Mouse (Mus musculus): ENCODE measurements at regions not wholly inside any gene's neighbourhood (a gene's known extent, or its start where the extent isn't known, plus 50 kb on each side); places are given as distances from the start of the nearest gene placed in this dataset.

DNA sequence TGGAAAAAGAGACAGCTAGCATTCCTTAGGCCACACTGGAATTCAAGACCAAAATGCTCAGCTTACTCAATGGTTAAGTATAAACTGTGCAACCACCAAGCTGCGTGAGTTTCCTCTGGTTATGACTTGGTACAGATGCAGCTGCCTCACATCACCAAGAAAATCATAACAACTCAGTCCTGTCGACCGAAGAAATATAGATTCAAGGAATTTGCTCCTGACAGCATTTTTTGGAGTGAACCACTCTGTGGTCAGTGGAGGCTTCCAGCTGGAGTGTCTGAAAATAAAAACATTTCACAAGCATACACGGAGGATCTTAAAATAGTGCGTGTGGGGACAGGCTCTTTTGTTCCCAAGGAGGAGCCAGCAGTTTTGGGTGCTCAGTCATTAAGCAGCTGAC lies 253.8 kb downstream of the Bckdhb start:
- no peak for DNase-seq

DNA sequence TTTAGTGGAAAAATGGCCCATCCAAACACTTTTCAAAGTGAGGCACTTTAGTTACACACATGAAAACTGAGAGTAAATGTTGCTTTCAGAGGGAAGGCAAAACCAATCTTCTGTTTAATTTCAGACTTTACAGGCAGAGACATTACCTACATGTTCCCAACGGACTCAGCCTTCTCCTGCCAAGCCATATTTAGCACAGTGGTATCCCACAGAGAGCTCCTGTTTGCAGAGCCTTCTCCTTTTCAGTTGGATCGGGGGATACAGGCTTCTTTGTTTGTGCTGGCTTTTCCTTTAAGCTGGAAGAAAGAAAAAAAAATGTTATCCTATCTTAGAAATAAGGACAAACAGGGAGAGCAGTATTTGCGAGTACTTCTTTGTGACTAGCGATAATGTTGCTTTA lies 254.3 kb downstream of the Bckdhb start:
- no peak for DNase-seq

DNA sequence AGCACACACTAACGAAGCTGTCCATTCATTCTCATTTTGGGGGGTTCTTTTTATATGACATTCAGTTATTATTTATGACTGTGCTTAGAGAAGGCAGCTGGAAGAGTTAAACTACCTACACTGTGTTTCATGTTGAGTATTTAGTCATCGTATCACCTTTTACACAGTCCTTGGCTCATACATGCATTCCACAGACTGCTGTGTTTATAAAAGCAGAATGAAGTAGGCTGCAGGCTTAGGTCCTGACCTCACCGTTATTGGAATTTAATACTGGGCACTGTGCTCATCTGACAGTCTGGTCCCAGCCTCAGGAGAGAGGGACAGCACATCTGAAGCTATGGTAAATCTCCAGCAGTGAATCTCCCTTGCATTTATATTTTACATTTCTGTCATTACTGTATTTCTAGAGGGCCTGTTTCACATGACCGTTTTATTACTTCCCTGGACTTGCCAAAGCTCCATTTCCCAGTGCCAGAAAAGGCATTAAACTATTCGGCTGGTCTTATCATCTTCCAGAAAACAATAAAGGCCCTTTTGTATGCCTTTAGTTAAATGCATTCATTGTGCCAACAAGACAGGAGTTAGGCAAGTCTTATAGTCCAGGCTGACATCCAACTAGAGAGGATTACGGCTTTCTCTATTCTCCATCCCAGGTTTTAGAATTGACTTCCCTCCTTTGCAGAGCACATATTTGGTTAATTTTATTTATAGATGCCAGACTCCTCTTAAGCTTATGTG lies 258.9 kb downstream of the Bckdhb start:
- DNase-seq: no peak

DNA sequence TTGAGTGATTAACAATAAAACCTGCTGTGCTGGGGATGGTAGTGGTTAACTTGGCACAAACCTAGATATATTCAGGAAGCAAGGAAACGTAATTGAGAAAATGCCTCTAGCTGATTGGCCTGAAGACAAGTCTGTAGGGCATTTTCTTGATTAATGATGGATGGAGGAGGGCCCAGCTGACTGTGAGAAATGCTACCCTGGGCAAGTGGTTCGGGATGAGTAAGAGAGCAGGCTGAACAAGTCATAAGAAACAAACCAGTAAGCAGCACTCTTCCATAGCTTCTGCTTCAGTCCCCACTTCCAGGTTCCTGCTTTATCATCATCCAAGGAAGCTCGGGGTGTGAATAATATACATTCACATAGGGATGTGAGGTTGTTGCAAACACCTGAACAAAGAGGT lies 262.6 kb downstream of the Bckdhb start:
- DNase-seq: no peak

DNA sequence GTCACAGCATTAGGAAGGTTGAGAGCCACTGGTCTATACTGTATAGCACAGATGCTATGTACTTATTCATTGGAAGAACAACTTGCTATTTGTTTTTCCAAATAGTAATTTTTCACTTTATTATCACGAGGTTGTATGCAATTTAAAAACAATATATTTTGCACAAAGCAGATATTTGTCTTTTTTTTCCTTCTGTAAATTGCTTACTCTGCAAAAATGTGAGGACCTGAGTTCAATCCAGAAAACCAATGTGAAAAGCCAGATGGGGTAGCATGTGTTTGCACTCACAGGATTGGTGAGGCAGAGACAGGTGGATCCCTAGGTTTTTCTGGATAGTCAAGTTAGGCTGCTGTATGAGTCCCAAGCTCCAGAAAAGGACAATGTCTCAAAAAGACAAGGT lies 268.5 kb downstream of the Bckdhb start:
- DNase-seq: no peak

DNA sequence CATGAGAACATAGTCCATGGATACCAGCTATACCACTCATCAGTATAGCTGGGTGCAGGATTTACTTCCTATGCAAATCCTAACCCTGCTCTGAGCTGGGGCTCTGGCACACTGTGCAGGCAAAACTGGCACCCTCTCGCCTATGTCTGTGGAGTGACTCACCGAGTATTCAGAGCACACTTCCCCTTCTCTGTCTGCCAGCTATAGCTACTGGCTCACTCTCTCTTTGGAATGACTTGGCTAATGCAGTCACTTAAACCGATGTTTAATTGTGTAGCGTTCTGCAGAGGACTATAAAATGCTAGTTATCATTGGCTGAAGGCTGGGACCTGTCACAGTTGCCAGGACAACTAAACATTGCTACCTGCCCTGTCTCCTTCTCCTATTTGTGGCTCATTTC lies 269.8 kb downstream of the Bckdhb start:
- DNase-seq: peak; percentile 3 to 8

DNA sequence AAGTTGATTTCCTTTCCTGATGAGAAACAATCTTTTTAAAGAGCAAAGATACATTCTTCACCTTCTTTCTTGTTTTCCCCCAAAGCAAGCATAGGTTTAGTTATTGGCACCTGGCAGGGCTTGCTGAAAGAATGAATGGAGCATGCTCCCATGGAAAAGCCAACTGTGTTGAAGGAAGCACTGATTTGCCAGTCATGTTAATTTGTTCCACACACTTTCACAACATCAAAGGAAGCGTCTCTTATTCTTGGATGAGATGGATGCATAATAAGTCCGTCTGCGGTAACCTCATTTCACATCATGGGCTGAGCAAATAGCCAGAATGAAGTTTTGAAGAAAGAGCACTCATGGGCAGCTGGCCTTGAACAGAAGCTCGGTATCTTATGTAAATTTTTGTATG lies 270.4 kb downstream of the Bckdhb start:
- no peak for DNase-seq

DNA sequence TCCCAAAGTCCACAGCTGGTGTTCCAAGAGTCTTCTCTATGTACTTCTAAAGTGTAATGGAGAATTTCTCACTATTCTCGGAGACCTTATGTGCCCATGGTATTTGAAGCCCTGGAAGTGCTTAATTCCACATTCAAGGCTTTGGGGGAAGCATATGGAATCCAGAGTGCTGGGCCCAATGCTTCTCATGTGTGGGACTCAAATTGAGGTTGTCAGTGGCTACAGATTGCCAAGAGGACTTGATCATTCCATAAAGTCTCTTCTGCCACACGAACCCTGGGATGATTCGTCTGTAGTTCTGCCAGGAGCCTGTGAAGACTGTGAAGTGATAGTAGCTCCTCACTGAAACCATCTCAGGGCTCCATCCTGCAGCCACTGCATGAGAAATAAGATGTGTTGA lies 275.3 kb downstream of the Bckdhb start:
- DNase-seq: no peak

DNA sequence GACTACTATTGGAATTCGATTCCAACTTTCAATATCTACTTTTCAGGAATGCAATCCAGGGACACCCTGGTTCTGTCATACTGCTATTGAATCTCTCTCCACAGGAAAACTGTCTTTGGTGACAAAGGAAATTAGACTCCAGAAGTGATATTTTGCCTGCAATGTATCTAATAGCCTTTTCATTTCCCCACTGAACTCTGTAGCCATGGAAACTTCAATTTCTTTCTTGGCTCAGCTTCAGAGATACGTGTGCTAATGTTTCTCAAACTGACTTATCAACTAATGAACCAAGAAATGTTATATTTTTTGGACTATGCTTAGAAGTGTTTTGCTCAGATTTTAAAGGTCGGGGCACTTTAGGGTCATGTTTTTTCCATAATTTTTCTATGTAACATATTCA lies 279.1 kb downstream of the Bckdhb start:
- no peak for DNase-seq

DNA sequence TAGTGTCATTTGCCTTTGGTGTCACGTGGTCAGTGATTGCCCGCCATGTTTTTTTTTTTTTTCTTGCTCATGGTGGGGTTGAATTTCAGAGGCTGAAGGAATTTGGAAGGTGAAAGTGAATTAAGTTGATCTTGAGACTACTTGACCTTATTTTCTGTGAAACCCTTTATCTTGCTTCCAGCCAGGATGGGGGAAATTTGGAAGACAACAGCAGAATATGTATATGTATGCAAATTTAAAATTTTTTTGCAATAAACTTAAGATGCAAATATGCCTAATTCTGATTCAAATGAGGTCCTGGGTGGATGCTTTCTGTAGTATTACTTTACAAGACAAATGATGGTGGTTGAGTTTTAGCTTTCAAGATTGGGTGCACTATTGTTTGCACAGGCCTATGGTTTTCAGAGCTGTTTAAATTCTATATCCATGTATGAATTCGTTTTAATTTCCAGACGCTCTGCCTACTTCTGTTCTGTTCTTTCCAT lies 315.6 kb downstream of the Bckdhb start:
- DNase-seq: no peak

DNA sequence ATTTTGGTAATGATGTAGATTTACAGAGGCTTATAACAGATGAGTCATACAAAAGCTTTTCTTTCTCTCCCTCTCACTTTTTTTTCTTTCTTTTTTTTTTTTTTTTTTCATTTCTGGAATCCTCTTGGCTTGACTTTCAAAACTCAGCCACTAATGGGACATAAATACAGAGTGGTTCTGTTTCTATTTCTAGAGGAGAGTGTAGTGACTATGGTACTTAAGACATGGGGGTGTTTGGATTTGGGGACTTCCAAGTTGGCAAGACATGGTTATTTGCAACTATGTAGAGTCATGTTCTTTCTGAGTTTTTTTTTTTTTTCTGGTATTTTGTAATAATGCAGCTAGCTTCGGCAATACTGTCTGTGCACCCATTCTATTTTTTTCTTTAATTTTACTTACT lies 324.8 kb downstream of the Bckdhb start:
- no peak for DNase-seq

DNA sequence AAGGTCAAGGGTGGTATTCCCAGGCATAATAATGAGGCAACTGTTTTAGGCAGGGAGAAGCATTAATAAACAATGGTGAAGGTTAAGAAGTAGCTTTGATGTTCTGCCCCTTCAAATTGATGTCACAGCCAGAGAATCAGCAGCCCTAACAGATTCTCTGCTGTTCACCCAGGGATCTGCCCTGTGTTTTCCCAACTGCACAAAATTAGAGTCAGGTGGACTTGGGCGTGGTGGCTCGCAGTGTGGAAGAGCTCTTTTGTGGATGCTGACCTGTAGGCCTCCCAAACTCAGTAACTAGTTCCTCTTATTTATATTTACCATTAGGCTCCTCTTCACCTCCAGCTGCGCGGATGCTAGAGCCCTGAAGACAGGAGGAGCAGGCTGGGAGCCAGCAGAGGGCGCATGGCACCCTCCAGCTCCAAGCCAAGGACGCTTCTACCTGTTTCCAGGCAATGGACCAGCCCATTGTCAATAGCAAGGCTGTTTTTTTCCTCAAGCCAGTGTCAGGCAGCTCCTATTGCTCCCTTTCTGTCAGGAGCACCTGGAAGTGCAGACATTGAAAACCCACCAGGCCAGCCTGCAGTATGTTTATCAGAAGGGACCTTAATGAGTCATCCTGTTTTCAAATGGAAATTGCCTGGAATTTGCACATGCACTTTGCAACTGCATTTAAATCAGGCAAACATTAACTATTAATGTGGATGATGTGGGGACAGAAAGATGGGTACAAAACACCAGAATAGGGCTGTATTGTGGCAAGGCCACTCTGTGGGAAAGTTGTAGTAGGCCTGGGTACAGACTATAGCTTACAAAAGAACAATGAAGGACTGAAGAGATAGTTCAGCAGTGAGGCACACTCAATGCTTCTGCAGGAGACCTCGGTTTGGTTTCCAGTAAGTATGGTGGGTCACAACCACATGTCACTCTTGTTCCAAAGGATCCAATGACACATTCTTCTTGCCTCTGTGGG lies 328.4 kb downstream of the Bckdhb start:
- DNase-seq: peak; percentile 55 to 63

DNA sequence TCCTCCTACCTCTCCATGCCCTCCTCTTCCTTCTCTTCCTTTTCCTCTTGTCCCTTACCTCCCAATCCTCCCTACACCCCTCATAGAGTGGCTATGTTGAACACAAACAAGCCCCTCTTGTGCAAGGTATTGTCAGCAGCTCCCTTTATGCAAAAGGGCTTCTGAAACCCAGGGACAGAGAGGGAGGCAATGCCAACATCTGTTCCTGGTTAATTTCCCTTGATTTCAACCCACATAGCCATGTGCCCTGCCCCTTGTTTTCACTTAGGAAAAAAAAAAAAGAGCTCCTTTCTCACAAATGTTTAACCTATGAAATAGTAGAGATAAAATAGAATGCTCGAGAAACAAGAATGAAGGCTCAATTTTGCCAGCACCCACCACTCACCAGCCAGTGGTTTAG lies 333.5 kb downstream of the Bckdhb start:
- DNase-seq: no peak

DNA sequence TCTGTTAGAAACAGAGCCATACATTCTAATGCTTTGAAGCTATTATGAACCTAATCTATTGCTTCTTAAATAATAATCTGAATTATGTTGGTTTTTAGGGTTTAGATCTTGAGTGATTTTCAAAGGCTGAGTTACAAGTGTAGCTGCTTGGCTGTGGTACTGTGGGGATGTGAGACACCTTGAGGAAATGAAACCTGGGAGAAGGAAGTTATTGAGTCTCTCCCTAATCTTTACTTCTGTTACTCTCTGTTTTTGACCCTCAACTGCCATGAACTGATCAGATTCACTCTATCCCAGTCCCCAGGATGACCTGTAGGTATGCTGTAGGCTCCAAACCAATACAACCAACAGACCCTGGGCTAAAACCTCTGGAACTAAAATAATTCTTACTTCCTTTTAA lies 334.8 kb downstream of the Bckdhb start:
- DNase-seq: no peak

DNA sequence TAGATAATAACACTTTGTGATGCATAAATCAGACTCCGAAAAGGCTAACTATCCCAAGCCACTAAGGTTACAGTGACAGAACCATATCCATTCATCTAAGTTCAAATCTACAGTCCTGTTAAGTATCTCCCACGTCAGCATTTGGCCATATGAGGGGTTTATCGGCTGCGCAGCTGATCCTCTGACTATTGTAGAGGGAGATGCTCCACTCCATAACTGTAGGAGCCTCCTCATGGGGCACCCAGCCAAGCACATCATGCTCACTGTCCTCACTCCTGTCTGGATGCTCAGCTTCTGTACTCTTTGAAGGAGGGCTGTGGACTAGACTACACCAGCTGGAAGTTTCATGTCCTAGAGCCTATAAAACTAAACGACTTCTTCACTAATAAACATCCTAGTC lies 337.2 kb downstream of the Bckdhb start:
- DNase-seq: no peak

DNA sequence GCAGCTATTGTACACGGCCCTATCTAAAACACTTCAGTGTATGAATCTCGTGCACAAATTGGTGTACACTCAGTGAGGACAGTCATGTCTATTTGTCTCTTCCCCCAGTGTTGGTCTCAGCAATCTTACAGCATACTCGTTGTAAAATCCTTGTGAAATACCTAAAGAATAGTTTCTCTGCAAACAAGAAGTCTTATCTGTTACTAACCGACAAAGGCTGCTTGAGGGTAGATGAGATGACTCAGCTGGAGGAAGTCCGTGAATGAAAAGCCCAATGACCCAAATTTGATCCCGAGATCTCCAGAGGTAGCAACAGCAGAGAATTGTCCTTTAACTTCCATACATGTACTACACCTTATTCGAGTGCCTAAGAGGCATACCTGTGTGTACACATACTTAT lies 342.0 kb downstream of the Bckdhb start:
- DNase-seq: no peak

DNA sequence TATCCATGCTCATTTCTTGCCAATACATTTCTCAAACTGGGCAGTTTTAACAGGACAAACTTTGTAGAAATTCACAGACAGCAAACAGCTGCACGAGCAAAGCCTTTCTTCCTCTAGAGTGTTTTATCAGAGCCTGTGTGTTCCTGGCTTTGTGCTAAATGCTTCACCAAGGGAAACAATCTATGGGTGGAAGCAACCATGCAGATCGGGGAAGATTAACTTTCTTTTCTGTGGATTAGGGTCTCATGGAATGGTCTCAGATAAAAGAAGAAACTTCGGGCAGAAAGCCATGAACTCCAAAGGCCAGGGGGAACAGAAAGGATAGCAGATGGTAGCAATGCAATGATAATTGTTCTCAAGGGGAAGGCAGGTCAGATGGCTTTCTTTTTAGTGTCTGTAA lies 349.7 kb downstream of the Bckdhb start:
- no peak for DNase-seq

DNA sequence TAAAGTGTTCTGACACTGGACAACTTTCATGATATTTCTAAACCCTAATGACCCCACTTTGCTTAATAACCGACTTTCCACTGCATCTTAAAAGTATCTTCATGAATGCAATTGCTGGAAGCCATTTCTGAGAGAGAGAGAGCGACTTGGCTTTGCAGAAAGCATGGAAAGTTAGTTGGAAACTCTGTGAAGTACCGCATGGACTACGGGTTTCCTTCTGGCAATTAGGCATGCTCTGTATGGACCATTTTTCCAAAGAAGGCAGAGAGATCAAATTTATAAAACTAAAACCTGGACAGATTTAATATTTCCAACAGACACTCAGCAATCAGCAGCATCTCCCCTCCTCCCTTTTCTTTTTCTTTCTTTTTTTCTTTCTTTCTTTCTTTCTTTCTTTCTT lies 353.4 kb downstream of the Bckdhb start:
- no peak for DNase-seq

DNA sequence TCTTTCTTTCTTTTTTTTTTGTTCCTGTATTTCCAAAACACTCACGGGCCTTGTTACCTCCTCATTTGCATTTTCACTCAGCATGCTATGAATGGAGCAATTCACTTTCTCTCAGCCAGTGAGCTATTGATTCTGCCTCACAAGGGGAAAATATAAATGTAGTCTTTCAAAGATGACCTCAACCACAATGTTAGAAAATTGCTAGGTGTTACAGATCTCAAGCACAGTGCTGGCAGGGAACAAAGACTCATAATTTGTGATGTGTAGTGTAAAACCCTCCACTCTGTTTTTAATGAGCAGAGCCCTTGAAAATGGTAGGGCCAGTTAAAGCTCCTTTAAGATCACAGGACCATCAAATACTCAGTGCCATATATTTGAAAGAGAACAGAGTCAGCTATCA lies 353.8 kb downstream of the Bckdhb start:
- DNase-seq: no peak

DNA sequence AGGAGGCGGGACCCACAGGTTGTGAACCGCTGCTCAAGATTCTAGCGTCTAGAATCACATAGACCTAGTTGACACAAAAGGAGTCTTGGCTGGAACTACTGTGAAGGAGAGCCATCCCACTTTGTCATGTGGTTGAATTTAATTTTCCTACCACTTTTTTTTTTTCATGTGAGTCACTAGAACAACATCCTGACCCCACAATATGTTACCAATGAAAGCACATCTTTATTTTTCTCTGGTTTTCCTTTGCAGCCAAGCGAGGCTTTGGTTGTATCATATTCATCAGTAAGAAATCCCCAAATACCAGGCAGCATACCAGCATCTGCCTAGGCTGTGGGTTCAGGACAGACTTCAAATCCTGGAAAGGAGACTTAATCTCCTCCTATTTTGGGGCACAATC lies 356.0 kb downstream of the Bckdhb start:
- no peak for DNase-seq

DNA sequence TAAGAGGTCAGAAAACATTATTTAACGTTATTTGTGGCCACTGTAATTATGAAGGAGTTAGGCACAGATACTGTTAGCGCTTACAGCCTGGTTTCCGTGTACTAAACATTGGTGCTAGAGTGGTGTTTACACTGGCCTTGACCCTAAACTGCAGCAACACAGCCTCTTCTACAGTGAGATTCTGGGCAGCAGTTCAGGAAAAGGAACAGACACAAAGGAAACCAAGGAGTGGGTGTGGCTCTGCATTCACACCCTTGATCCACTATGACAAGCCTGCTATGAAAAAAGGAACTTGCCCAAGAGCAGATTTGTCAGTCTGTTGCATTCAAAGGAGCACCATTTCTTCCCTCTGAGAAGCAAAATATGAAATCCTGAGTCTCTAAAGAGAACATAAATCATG lies 356.7 kb downstream of the Bckdhb start:
- DNase-seq: no peak

DNA sequence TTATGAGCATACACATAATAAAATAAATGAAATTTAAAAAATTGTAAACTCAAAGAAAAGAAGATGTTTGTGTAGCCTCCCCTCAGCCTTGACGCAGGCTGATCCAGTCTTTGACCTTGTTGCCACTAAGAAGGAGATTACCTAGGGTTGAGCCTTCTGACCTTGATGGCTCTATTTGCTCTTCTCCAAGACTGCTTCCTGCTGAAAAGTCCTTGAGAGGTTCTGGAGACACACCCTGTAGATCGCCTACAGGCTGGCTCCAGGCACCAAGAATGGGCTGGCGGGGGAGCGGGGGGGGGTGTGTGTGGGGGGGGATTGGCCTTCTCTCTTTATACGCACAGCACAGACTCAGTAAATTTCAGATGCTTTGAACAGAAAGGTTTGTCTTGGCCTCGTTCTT lies 358.4 kb downstream of the Bckdhb start:
- no peak for DNase-seq

DNA sequence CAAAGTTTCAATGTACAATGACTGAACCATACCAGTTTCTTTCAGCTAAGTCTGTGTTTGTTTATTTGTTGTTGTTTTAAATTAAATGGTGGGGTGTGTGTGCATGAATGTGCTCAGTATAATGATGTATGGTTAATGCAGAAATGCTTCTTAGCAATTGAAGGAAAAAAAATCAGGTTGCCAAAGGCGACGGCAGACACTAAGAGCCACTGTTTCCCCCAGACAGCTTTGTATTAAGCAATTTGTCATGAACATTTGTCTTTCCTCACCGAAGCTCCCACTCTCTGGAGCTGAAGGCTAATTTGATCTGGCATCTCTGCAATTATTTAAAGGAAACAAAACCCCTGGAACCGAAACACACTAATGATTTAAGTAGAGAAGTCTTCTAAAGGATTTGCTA lies 360.7 kb downstream of the Bckdhb start:
- no peak for DNase-seq

DNA sequence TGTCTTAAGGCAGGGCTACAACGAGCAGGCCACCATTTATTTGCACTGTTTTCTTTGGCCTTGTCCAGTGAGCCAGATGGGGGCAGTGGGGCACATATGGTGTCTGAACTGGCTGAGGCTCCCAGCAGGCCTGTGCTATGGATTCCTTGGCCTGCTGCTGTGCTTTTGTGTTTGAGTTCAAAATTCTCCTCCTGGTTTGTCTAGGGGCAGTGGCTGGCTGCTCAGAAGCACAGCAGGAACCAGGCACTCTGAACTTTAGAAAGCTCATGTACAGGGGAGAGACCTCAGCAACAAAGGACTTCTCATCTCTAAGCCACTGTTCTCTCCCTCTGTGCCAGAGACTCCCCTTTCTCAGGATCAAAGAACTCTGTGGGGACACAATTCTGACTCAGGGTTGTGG lies 370.9 kb downstream of the Bckdhb start:
- no peak for DNase-seq
